Mouse (Mus musculus) megakaryocyte progenitor cell, adult 5-6 weeks (primary cell): ENCODE results near the gene Nfkb1. TPM values are rescaled to one million over a fixed set of nuclear protein-coding genes. Genes with fewer than 3 reads are reported as not detected.
A peak's percentile ranks its signal among the peaks of the same experiment; 100 is the strongest.

Experiments used
- ATAC-seq: replicated peaks from 2 replicates; pipeline ENCODE4 v1.8.0; 2016; ENCODE audit warnings: mild to moderate bottlenecking, moderate TSS enrichment, inconsistent platforms; ENCODE audit not compliant: poor library complexity
- total RNA-seq, 2 experiments: library from RNA; stranded (forward) in 1 of 2; stranded (reverse) in 1 of 2; fragments of 157-497, 149-512 nt in 1 of 2; fragments of 200-1000 nt in 1 of 2; gene quantifications; 2 replicates each; pipeline versions ENCODE4 v1.2.3 to v1.2.4; 2015 to 2017

Gene Nfkb1
- total RNA-seq, 2 experiments from 2014 or later: 58.7 to 110 TPM

- ATAC-seq: no peak
These were observed 56.3 kb downstream of the Nfkb1 start for GRCm38 (mm10) chr3:135635030-135635429.

DNA sequence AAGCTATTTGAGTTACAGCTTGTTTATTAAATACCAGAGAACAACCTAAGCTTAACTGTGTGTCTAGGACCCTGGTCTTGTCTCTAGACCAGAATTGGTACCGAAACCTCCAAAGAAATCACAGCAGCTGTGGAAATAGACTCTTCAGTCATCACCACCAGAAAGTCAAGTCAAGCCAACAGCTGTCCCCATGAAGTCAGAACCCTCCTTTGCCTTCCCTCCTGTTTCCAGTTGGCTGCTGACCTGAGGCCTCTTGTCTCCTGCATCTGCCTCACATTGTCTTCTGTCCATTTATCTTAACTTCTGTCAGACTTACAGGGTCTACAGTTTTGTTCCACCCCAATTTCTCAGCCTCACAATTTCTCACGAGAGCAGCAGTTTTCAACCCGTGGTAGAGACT is 57.1 kb downstream of the Nfkb1 start:
- no peak for ATAC-seq

DNA sequence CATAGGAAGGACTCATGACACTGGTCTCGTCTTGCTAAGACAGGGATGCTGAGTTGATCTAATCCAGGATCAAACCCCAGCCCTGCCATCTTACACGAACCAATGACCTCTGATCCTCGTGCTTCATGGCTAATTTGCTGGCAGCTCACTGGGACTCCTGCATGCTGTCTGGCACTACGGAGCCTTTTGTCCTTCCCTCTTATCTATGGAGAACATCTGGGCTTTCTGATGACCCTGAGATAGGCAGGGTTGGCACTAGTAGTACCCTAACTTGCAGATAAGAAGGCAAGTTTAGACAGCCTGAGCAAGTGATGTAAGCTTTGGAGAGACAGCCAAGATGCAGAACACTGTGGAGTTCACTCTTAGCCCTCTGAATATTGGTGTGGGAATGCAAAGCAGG is 59.5 kb downstream of the Nfkb1 start:
- no peak; the same call in 1 of the 2 replicates for ATAC-seq

GRCm38 (mm10) chr3:135631096-135631457 is 60.3 kb downstream of the Nfkb1 start:
- ATAC-seq: peak; percentile 61

DNA sequence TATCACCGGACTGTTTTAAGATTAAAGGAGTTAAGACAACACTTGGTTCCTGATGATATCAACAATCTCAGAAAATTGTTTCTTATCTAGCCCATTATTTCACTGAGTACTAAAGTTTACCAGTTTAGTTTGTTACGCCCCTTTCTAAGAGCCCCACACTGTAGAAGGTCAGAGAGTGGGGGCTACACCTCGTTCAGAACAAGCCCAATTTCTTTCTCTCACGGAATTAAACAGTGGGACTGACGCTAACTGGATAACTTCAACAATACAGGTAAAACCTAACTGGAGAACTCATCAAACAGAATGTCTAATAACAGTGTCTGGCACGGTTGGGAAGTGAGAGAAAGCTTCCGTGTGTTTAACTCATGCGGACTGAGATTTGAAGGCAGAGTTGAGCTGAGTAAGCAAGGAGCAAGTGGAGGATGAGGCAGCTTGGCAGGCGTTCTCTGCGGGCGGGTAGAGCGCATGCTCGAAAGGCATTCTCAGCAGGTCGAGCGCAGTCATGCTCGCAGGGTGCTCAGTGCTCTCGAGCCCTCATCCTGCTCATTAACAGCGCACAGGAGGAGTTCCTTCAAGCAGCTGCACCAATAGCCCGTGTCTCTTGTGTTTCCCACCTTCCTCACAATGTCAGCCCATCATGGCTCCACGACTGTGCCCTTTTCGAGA is 60.8 kb downstream of the Nfkb1 start:
- no peak for ATAC-seq

- ATAC-seq: no peak
These were observed 61.5 kb downstream of the Nfkb1 start for GRCm38 (mm10) chr3:135629830-135630355.

DNA sequence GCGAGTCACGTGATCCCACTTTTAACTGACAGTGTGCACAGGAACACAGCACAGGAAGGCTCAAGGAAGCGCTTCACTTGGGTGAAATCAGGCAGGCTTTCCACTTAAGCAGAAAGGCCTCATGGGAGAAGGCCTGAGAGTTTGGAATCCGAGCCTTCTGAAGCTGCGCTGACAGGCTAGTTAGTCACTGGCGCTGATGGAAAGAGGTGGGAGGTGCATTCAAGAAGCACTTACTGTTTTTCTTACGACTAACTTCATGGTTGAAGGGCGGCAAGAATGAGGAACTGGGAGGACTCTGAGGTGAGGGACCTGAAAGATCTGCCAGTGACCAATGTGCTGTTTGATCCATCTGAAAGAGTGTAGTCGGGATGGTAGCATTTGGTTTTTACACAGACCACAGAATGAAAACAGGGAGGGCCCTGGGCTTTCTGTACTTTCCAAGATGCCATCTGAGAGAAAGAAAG is 62.6 kb downstream of the Nfkb1 start:
- ATAC-seq: peak; percentile 47

- peak; percentile 62 for ATAC-seq
These were observed 63.2 kb downstream of the Nfkb1 start for GRCm38 (mm10) chr3:135628000-135628705.

DNA sequence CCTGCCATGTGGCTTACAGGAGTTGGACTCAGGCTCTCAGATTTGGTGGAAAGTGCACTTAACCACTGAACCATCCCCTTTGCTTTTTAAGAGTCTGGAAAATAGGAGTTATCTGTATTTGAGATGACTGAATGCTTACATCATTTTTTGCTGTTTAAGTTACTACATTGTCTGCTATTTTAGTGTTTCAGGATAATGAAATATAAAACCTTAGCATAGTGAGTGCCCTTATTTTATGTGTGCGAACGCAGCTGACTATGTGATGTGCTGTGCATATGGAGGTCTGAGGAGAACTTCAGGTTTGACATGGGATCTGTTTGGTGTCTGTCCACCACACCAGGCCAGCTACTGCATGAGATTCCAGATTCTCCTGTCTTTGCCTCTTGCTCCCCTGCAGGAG is 66.1 kb downstream of the Nfkb1 start:
- ATAC-seq: no peak

GRCm38 (mm10) chr3:135616730-135617129 is 74.6 kb downstream of the Nfkb1 start:
- peak; percentile 63 for ATAC-seq

DNA sequence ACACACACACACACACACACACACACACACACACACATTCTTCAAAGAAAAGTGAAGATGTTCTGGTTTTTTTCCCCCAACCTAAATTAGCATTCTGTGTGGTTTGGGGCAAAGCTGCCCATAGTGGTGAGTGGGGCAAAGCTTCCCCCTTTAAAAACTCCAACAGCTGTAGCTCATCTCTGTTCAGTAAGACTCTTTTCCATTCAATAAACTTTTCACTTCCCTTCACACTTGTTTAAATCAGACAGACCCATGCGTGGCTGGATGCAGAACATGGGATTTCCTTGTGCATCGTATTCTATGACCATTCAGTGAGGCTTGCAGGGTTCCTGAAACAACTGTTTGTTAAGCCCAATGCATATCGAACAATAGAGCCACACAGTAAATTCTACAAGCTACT is 77.0 kb downstream of the Nfkb1 start:
- no peak for ATAC-seq

GRCm38 (mm10) chr3:135610221-135610620 is 81.1 kb downstream of the Nfkb1 start:
- ATAC-seq: no peak

DNA sequence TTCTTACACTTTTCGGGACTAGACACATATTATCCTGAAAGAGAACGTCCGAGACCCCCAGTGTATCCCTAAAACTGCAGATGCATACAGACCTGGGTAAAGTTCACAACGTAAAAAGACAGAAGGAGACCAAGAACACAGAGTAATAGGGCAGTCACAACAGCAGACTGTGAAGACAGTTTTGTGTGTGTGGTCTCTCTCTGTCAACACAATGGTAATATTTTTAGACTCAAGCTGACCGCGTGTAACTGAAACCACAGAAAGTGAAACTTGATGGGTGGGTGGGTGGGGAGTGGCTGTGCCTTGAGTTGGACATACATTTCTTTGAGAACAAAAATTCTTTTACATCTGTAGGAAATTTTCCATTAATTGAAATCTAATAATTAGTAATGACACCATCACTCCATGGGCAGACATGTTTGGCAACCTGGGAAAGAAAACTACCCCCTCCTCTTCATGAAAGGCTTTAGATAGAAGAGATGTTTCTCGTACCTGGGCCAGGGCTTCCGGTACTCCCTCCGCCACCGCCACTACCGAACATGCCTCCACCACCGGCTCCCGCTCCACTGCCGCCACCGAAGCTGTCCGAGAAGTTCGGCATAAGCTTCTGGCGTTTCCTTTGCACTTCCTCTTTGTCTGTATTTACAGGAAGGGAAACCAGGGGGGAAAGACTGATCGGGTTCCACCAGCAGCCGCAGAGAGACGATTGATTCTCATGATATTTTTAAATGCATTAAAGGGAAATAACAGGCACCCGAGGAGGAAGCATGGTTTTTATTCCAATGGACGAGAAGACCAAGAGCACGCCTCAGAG is 83.5 kb downstream of the Nfkb1 start:
- ATAC-seq: peak; percentile 60

- ATAC-seq: peak; percentile 5
These were observed 84.3 kb downstream of the Nfkb1 start for GRCm38 (mm10) chr3:135607021-135607420.

DNA sequence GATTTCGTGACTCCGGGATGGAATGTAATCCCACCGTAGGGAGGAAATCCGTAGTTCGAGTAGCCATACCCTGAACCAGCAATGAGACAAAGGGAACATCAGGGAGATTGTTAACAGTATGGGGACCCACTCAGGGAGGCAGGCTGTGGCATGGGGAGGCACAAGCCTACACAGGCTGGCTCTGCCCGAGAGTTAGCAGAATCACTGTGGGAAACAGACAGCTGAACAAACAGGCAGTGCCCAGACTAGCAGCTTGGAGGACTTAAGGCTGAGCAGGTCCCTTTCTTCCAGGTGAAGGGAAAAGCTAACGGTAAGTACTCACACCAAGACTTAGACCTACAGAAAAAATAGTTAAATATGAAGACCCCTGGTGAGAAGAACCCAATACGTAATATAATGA is 84.8 kb downstream of the Nfkb1 start:
- no peak for ATAC-seq

DNA sequence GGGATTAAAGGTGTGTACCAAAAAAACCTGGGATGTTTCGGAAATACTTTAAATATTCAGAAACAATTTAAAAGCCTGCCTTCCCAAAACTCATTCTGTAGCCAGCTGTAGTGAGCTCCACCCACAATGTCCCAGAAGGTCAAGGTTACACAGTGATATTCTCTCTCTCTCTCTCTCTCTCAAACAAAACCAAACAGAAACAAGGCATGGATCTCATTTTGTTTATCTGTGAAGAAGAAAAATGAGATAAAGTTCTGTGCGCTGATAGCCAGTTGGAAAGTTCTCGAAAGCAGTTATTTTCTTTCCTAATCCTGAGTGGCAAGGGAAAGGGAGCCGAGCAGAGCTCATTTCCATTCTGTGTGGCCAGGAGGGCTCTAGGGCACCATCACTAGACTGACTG is 85.9 kb downstream of the Nfkb1 start:
- no peak for ATAC-seq

DNA sequence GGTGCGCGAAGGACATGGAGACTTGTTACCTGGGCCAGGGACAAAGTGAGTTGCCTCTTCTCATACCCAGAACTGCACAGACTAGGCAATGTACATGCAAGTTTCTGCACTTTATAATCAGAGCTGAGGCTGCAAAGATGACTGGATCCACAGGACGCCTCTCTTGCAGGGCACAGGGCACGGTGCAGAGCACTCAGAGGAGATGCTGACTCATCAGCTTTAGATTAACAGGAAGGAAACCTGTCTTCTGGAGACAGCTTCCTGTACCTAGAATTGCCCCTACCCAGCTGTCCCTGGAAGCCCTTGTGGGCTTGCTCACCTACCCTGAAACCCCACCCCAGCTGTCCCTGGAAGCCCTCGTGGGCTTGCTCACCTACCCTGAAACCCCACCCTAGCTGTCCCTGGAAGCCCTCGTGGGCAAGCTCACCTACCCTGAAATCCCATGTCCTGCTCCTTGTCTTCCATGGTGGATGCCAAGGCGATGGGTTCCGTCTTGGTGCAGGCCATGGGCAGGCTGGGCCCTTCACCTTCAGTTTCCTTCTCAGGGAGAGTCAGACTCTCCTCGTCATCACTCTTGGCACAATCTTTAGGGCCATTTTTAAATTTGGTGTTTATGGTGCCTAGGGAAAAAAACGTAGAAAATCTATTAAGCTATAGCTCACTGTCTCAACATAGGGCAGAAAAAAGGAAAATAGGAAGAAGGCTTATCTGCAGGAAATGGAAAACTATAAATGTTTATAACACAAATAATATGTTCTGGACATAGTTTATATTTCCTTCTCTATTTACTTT is 86.5 kb downstream of the Nfkb1 start:
- ATAC-seq: no peak

- ATAC-seq: peak; percentile 32
These were observed 88.6 kb downstream of the Nfkb1 start for GRCm38 (mm10) chr3:135602731-135603130.

DNA sequence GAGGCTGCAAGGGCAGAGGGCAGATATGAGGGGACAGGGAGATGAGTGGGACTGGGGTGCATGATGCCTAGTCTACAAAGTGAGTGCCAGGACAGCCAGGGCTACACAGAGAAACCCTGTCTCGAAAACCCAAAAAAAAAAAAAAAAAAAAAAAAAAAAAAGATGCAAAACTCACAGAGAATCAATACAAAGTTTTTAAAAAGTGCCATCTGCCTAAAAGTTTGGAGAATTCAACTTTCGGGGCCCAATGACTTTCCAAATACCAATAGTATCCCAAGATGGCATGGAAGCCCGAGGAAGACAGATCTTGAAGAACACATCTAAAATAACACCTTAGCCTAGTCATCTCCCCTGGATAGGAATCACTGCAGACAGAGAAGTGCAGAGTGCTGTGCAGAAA is 93.0 kb downstream of the Nfkb1 start:
- no peak for ATAC-seq

DNA sequence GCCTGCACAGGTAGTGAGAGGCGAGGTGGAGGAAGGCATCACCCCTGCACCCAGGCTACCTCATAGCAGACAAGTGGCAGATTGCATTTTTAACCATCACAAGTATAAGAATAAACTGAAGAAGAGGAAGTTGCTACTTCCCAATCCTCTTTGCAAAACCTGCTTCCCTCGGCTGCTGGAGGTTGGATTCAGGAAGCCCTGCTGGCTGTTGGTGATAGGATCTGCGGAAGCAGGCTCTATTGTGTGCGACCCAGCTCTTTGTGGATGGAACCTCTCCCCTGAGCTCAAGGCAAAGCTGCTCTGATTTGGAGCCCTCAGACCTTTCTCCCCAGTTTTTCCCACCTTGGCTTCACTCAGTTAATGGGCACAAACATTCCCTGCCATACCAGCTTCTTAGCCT is 94.3 kb downstream of the Nfkb1 start:
- ATAC-seq: peak; percentile 71
